Mouse (Mus musculus) ovary, adult 2 months (tissue): ENCODE measurements around the gene Ctsc. TPM values are rescaled to one million over a fixed set of nuclear protein-coding genes. Genes with fewer than 3 reads are reported as not detected.

Source experiments
- polyA plus RNA-seq: library from polyadenylated mRNA; depleted of rRNA; stranded (reverse); fragments of >200 nt; gene quantifications from 2 replicates; pipeline ENCODE4 v1.2.3, GENCODE M21; 2012; rRNA removed

Ctsc gene
- 57.2 and 87.2 TPM in 2 replicates for polyA plus RNA-seq

GRCm38 (mm10) chr7:88277858-88278627 is at the start of gene Ctsc:
TSS of gene Ctsc (plus strand) at chr7:88278085.

Other genes starting within 250 kb of the Ctsc start
- gene Rab38, start 152.2 kb downstream of the Ctsc start, polyA plus RNA-seq = 2.8 and 3.1 TPM in 2 replicates